Mouse (Mus musculus) MEL (cell line): Measurements from ENCODE around the gene Erlec1. TPM values are rescaled to one million over a fixed set of nuclear protein-coding genes. Genes with fewer than 3 reads are reported as not detected.

Source experiments
- polyA plus RNA-seq, 2 experiments: library from polyadenylated mRNA; stranded (reverse) in 1 of 2; unstranded in 1 of 2; fragments of >175 nt in 1 of 2; fragments of >200 nt in 1 of 2; gene quantifications; 2 replicates each; pipeline versions ENCODE4 v1.2.1 to v1.2.4; 2012; ENCODE audit warnings: low replicate concordance in 2 of 2, low read depth in 1 of 2; ENCODE audit not compliant: insufficient read length in 2 of 2, insufficient read depth in 1 of 2, missing spikeins in 1 of 2
- total RNA-seq: library from RNA; depleted of rRNA; stranded (reverse); fragments of 300-350 nt; gene quantifications from 2 replicates; pipeline ENCODE4 v1.2.3, GENCODE M21; 2012; rRNA removed

The Erlec1 gene
- total and polyA plus RNA-seq, 3 experiments, result 6.7 to 22.3 TPM; not detected in 1

Other genes with a start within 250 kb of the Erlec1 start
- 45.6 and 62.7 TPM in 2 replicates for gene Psme4, start 182.6 kb downstream of the Erlec1 start, total RNA-seq
- gene Psme4, start 182.6 kb downstream of the Erlec1 start, polyA plus RNA-seq, result 10 to 100 TPM; 42.5 to 96.4 TPM
- gene Gpr75, start 69.0 kb downstream of the Erlec1 start, total RNA-seq, result 0.08 TPM in 1 of 2 replicates, not detected in the other
- gene Gpr75, start 69.0 kb downstream of the Erlec1 start, polyA plus RNA-seq, result under 1 TPM in 1 of 2 experiments, not detected in 1; 0.08 TPM
- 13.8 and 14.3 TPM in 2 replicates for gene Asb3, start 68.9 kb downstream of the Erlec1 start, total RNA-seq
- gene Asb3, start 68.9 kb downstream of the Erlec1 start, polyA plus RNA-seq, result 1 to 10 TPM in 1 of 2 experiments, not detected in 1; 7.9 TPM
- 11.1 and 16.1 TPM in 2 replicates for gene Chac2, start 32.0 kb upstream of the Erlec1 start, total RNA-seq
- gene Chac2, start 32.0 kb upstream of the Erlec1 start, polyA plus RNA-seq, result 10 to 100 TPM in 1 of 2 experiments, not detected in 1; 10.8 TPM
- not detected in 2 replicates for gene Gm17332, start 228.1 kb upstream of the Erlec1 start, total RNA-seq
- gene Gm17332, start 228.1 kb upstream of the Erlec1 start, polyA plus RNA-seq, result not detected